Mouse (Mus musculus) small intestine, adult 10 weeks (tissue): ENCODE measurements around the gene Olfr1438-ps1. TPM values are rescaled to one million over a fixed set of nuclear protein-coding genes. Genes with fewer than 3 reads are reported as not detected.

ENCODE experiments used
- polyA plus RNA-seq: library from polyadenylated mRNA; stranded (reverse); fragments of 350-450 nt; fragmentation: Illumina TruSeq; extraction: RNeasy Lipid Tissue Mini Kit (QIAGEN cat#74804); gene quantifications from one replicate; pipeline ENCODE4 v1.2.3, GENCODE M21; 2014; ENCODE audit warnings: low replicate concordance

Gene Olfr1438-ps1
- polyA plus RNA-seq = not detected

DNA sequence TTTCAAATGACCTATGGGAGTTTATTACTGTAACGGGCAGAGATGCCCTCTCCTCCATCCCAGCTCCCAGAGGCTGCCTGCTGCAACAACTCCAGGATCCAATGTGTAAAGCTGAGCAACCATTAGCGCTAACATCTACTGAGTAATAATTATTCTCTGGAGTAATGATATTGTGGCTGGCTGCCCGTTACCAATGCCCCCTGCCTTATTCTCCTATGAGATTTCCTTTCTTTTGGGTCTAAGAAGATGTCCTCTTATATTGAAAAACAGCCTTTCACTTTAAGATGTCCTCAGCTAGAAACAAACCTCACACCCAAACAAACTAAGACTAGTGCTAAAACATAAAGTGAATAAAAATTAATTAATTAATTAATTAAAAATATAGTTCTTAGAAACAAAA, at the start of gene Olfr1438-ps1:
Gene Olfr1438-ps1 (minus strand): TSS at position 101 of the 400 bp plus-strand sequence.

DNA sequence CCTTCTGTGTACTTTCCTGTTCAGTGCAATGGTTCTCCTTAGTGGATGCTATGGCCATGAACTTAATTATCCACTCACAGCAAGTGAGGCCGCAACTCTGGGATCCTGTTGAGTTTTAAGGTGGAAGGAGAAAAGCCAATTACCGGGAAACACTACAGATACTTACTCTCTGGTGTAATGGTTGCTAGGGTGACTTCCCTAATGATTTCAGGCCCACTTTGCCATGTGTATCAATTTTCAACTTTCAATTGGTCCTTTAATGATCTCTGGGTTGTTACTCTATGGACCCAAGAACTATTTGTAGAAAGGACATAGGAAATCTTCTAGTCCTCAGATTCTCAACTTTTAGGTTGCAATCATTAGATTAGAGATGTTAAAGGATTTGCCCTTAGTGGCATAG, 10.7 kb downstream of the Olfr1438-ps1 start, which contains the start of gene Olfr1437:
Gene Olfr1437 (minus strand): TSS at position 101 of the 400 bp plus-strand sequence.

GRCm38 (mm10) chr19:12299030-12299429, 36.7 kb downstream of the Olfr1438-ps1 start, which contains the start of gene Olfr1436:
TSS of gene Olfr1436 (minus strand) at chr19:12299130.

DNA sequence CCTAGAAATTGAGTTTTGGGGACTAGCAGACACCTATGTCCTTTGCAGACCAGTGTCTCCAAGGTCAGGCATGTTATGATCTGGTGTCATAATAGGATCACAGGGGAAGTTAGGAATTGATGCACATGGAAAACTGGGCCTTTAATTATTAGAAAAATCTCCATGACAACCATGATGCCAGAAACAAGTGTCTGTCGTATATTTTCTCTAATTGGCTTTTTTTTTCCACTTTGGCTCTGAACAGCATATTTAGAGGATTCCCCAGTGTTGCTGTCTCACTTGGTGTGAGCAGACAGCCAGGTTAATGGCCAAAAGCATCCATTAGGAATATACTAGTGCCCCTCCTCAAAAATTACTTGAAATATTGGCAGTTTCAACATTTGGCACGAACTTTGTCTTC, 56.2 kb downstream of the Olfr1438-ps1 start, which contains the start of gene Olfr1434:
Gene Olfr1434 (plus strand): TSS at position 301 of the 400 bp plus-strand sequence.

Other genes starting within 250 kb of the Olfr1438-ps1 start
- not detected for gene Olfr1426, start 243.9 kb downstream of the Olfr1438-ps1 start, polyA plus RNA-seq
- gene Olfr1427, start 232.6 kb downstream of the Olfr1438-ps1 start, polyA plus RNA-seq = not detected
- gene Olfr1428, start 220.0 kb downstream of the Olfr1438-ps1 start, polyA plus RNA-seq = not detected
- gene Olfr76, start 212.7 kb downstream of the Olfr1438-ps1 start, polyA plus RNA-seq = not detected
- not detected for gene Olfr1555-ps1, start 165.8 kb downstream of the Olfr1438-ps1 start, polyA plus RNA-seq
- not detected for gene Olfr1431, start 135.3 kb downstream of the Olfr1438-ps1 start, polyA plus RNA-seq
- gene Olfr1432, start 103.3 kb downstream of the Olfr1438-ps1 start, polyA plus RNA-seq = not detected
- gene Olfr262, start 94.3 kb downstream of the Olfr1438-ps1 start, polyA plus RNA-seq = not detected
- not detected for gene Olfr235, start 74.9 kb downstream of the Olfr1438-ps1 start, polyA plus RNA-seq
- not detected for gene Olfr1434, start 56.1 kb downstream of the Olfr1438-ps1 start, polyA plus RNA-seq
- gene Olfr1436, start 36.8 kb downstream of the Olfr1438-ps1 start, polyA plus RNA-seq = not detected
- not detected for gene Olfr1437, start 10.8 kb downstream of the Olfr1438-ps1 start, polyA plus RNA-seq
- gene Olfr1440, start 51.4 kb upstream of the Olfr1438-ps1 start, polyA plus RNA-seq = not detected
- gene Olfr1441, start 81.5 kb upstream of the Olfr1438-ps1 start, polyA plus RNA-seq = not detected
- gene Pfpl, start 92.0 kb upstream of the Olfr1438-ps1 start, polyA plus RNA-seq = not detected
- gene Mpeg1, start 124.9 kb upstream of the Olfr1438-ps1 start, polyA plus RNA-seq = 68.6 TPM
- 12.3 TPM for gene Dtx4, start 165.5 kb upstream of the Olfr1438-ps1 start, polyA plus RNA-seq
- gene Fam111a, start 209.8 kb upstream of the Olfr1438-ps1 start, polyA plus RNA-seq = 37.2 TPM